Mouse (Mus musculus) neural tube, embryonic 14.5 days (tissue): ENCODE data around the gene Trip11. TPM values are rescaled to one million over a fixed set of nuclear protein-coding genes. Genes with fewer than 3 reads are reported as not detected.

ENCODE experiments used
- polyA plus RNA-seq: library from polyadenylated mRNA; unstranded; fragments of >200 nt; fragmentation: Nextera tagmentation; extraction: Ambion mirVana; gene quantifications from 2 replicates; pipeline ENCODE4 v1.2.1, GENCODE M21; 2014

Gene Trip11
- polyA plus RNA-seq, 1 experiment from 2014 or later: 31.9 TPM

Other genes with a start within 250 kb of the Trip11 start
- gene Tc2n, start 194.7 kb downstream of the Trip11 start, polyA plus RNA-seq: 0.17 and 0.32 TPM in 2 replicates
- gene Fbln5, start 94.2 kb downstream of the Trip11 start, polyA plus RNA-seq: 1.9 and 13.4 TPM in 2 replicates
- 13.1 and 13.3 TPM in 2 replicates for gene Atxn3, start 45.0 kb upstream of the Trip11 start, polyA plus RNA-seq
- 34.5 and 39.8 TPM in 2 replicates for gene Cpsf2, start 62.7 kb upstream of the Trip11 start, polyA plus RNA-seq
- 1.9 and 3.2 TPM in 2 replicates for gene Slc24a4, start 215.5 kb upstream of the Trip11 start, polyA plus RNA-seq